Mouse (Mus musculus) liver, embryonic 14.5 days (tissue): ENCODE results near the gene Thap4. TPM values are rescaled to one million over a fixed set of nuclear protein-coding genes. Genes with fewer than 3 reads are reported as not detected.

Source experiments
- ATAC-seq: fragments of 200-750 bp; cut with Nextera tagmentation; 2 replicates; pipeline ENCODE4 v1.8.0; 2017; ENCODE audit warnings: moderate number of reproducible peaks, mild to moderate bottlenecking, moderate library complexity; ENCODE audit not compliant: insufficient read depth
- DNase-seq, 3 experiments: peaks; one replicate each; pipeline ENCODE4 v3.0.0-alpha.2; 2012 to 2013; ENCODE audit warnings: low read depth in 3 of 3, low spot score in 3 of 3
- H3K27ac ChIP-seq: fragments of 300-500 bp; sonication (generic); 2 replicates; pipeline ENCODE4 v1.5.1; 2014; ENCODE audit warnings: moderate library complexity, mild to moderate bottlenecking, control low read depth, inconsistent platforms
- H3K27me3 ChIP-seq: fragments of 300-500 bp; sonication (generic); 2 replicates; pipeline ENCODE4 v1.6.1; 2014; ENCODE audit warnings: mild to moderate bottlenecking, low read length, moderate library complexity; ENCODE audit not compliant: control insufficient read depth, insufficient read depth
- H3K36me3 ChIP-seq: fragments of 300-500 bp; sonication (generic); replicated peaks from 2 replicates; pipeline ENCODE4 v1.6.1; 2014; ENCODE audit warnings: low read depth; ENCODE audit not compliant: control insufficient read depth, insufficient read depth
- H3K4me1 ChIP-seq, 2 experiments: fragments of 200-500 bp in 1 of 2; fragments of 300-500 bp in 1 of 2; sonication (generic) in 1 of 2; replicated peaks; 2 replicates each; pipeline ENCODE4 v1.6.1; 2012 to 2014; ENCODE audit warnings: antibody characterized with exemption in 1 of 2, inconsistent platforms in 1 of 2, low read length in 1 of 2; ENCODE audit not compliant: control insufficient read depth in 2 of 2, insufficient read depth in 2 of 2
- H3K4me2 ChIP-seq: fragments of 300-500 bp; sonication (generic); 2 replicates; pipeline ENCODE4 v1.6.1; 2014; ENCODE audit warnings: low read depth, mild to moderate bottlenecking, control low read depth, moderate library complexity
- H3K4me3 ChIP-seq, 2 experiments: fragments of 200-500 bp in 1 of 2; fragments of 300-500 bp in 1 of 2; sonication (generic) in 1 of 2; 2 replicates each; pipeline ENCODE4 v1.5.1; 2012 to 2014; ENCODE audit warnings: low read depth in 2 of 2, low read length in 2 of 2, mild to moderate bottlenecking in 2 of 2, control low read depth in 1 of 2, inconsistent platforms in 1 of 2, moderate library complexity in 1 of 2; ENCODE audit not compliant: insufficient read depth in 1 of 2
- H3K9ac ChIP-seq: fragments of 300-500 bp; sonication (generic); replicated peaks from 2 replicates; pipeline ENCODE4 v1.6.1; 2014; ENCODE audit warnings: mild to moderate bottlenecking, control low read depth, moderate library complexity
- H3K9me3 ChIP-seq: fragments of 300-500 bp; sonication (generic); 2 replicates; pipeline ENCODE4 v1.6.1; 2016; ENCODE audit warnings: low read length, mixed read lengths; ENCODE audit not compliant: control insufficient read depth
- CTCF ChIP-seq: IDR thresholded peaks from 2 replicates; pipeline ENCODE4 v1.5.1; 2016; ENCODE audit warnings: antibody characterized with exemption, low read depth, control low read depth
- EP300 ChIP-seq: IDR thresholded peaks from 2 replicates; pipeline ENCODE4 v1.6.1; 2016; ENCODE audit warnings: antibody characterized with exemption, low read depth
- WGBS: fragments of 180-500 bp; shearing (Covaris S2); extraction: QIAGEN DNeasy Blood & Tissue Kit; methylation state at CpG from one replicate; pipeline ENCODE4 v1.1.7; 2014; ENCODE audit not compliant: insufficient replicate concordance; 5-methylcytosine and 5-hydroxymethylcytosine counted together
- polyA plus RNA-seq, 2 experiments: library from polyadenylated mRNA; depleted of rRNA in 1 of 2; stranded (reverse) in 1 of 2; unstranded in 1 of 2; fragments of >200 nt; fragmentation: Nextera tagmentation in 1 of 2; extraction: Ambion mirVana in 1 of 2; gene quantifications; 2 replicates each; pipeline versions ENCODE4 v1.2.1 to v1.2.3; 2012 to 2014

Gene Thap4
- polyA plus RNA-seq, 2 experiments, result 10.5 to 11.7 TPM

GRCm38 (mm10) chr1:93726116-93726515, 28.5 kb downstream of the Thap4 start:
- Histone ChIP-seq H3K4me1 (no peaks in the 10 kb centered on the region), H3K27ac (no peak overlapping the region), H3K36me3 (no peaks in the 10 kb centered on the region), H3K9ac (no peak overlapping the region), H3K4me2 (no peak overlapping the region), H3K27me3 (no peaks in the 10 kb centered on the region), H3K9me3 (no peaks in the 10 kb centered on the region), H3K4me3 (no peak overlapping the region)
- 79% methylated on average over 3 of the region's 3 CpGs for WGBS
- DNase-seq (no peak), ATAC-seq (no peak)
- no peak; the same call in 1 of the 2 replicates for TF ChIP-seq CTCF
- no peak for TF ChIP-seq EP300

- H3K4me2 ChIP-seq, result no peak overlapping the region
- H3K27me3 ChIP-seq, result no peaks in the 10 kb centered on the region
- H3K9ac ChIP-seq, result no peak overlapping the region
- DNase-seq (no peak), ATAC-seq (no peak)
- 78% methylated on average over 5 of the region's 5 CpGs for WGBS
- no peak for TF ChIP-seq EP300
- no peak for TF ChIP-seq CTCF
- no peaks in the 10 kb centered on the region for H3K9me3 ChIP-seq
- H3K36me3 ChIP-seq, result no peaks in the 10 kb centered on the region
- no peak overlapping the region for H3K4me3 ChIP-seq
- no peak overlapping the region for H3K27ac ChIP-seq
- no peaks in the 10 kb centered on the region for H3K4me1 ChIP-seq
Observed at GRCm38 (mm10) chr1:93725665-93726064, 29.0 kb downstream of the Thap4 start.

- no peak for ATAC-seq
- DNase-seq, result no peak
- 75% methylated on average over 3 of the region's 3 CpGs for WGBS
- Histone ChIP-seq H3K27ac (no peak overlapping the region), H3K9ac (no peak overlapping the region), H3K4me3 (no peak overlapping the region), H3K4me2 (no peak overlapping the region), H3K4me1 (no peaks in the 10 kb centered on the region), H3K36me3 (no peaks in the 10 kb centered on the region), H3K9me3 (no peaks in the 10 kb centered on the region), H3K27me3 (no peaks in the 10 kb centered on the region)
- TF ChIP-seq EP300 (no peak), CTCF (no peak)
Observed at GRCm38 (mm10) chr1:93724623-93725022, 30.0 kb downstream of the Thap4 start.

GRCm38 (mm10) chr1:93721557-93721956, 33.1 kb downstream of the Thap4 start:
- no peak for TF ChIP-seq CTCF
- H3K4me2 ChIP-seq, result no peak overlapping the region
- DNase-seq (no peak), ATAC-seq (no peak)
- 76% methylated on average over 7 of the region's 7 CpGs for WGBS
- H3K36me3 ChIP-seq, result no peaks in the 10 kb centered on the region
- H3K4me1 ChIP-seq, result no peaks in the 10 kb centered on the region
- no peaks in the 10 kb centered on the region for H3K27me3 ChIP-seq
- H3K9me3 ChIP-seq, result no peaks in the 10 kb centered on the region
- no peak overlapping the region for H3K27ac ChIP-seq
- H3K4me3 ChIP-seq, result no peak overlapping the region
- H3K9ac ChIP-seq, result no peak overlapping the region

- no peaks in the 10 kb centered on the region for H3K9me3 ChIP-seq
- 75% methylated on average over 2 of the region's 2 CpGs for WGBS
- H3K9ac ChIP-seq, result no peak overlapping the region
- TF ChIP-seq CTCF, result no peak
- no peak for TF ChIP-seq EP300
- no peak overlapping the region for H3K4me3 ChIP-seq
- ATAC-seq (no peak), DNase-seq (no peak)
- no peaks in the 10 kb centered on the region for H3K4me1 ChIP-seq
- no peak overlapping the region for H3K4me2 ChIP-seq
- H3K36me3 ChIP-seq, result peaks cover 2% of the 10 kb centered on the region; the same call in 1 of the 2 replicates
- H3K27ac ChIP-seq, result no peak overlapping the region
- H3K27me3 ChIP-seq, result no peaks in the 10 kb centered on the region
Observed at GRCm38 (mm10) chr1:93716166-93716565, 38.5 kb downstream of the Thap4 start.
